Mouse (Mus musculus): Measurements from ENCODE around the gene Csrp1.

The Csrp1 gene

DNA sequence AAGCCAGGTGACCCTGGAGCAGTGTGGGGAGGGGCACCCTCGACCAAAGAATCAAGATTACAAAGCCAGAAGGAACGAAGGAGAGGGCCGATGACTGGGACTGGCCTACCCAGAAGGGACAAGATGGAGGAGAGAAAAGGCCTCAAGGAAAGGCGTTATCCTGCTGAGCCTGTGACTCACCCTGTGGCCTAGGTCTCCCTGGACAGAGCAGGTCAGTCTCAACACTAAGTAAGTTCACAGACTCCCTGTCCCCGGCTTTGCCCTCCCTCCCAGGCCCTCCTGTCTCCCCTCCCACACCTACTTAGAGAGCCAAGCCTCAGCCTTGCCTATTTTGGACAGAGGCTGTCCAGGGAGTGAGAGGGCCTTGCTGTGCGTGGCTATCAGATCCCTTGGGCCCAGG is at the start of gene Csrp1:
Gene Csrp1, plus strand, starts transcription at position 79 of the 400 bp plus-strand sequence.
- no peak for DNase-seq (ENCODE audit: low read depth, low spot score)

- no peak for DNase-seq (ENCODE audit: low read depth, low spot score)
Observed at GRCm38 (mm10) chr1:135670397-135671130, 49.3 kb upstream of the Csrp1 start.

DNA sequence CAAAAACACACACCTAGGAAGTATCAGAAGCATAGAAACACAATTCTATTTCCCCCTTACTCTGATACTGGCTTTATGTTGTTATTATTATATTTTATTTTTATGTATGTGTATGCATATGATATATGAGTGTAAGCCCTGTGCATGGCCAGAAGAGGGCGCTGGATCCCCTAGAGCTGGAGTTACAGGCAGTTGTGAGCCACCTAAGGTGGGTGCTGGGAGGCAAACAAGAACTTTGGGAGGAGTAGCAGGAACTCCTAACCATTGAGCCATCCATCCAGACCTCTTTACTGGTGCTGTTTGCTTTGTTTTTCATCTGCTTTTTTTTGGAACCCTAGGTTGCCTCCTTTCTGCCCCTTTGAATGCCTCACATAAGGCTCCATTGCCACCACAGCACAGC is 48.5 kb upstream of the Csrp1 start:
- no peak for DNase-seq (ENCODE audit: low read depth, low spot score)

GRCm38 (mm10) chr1:135671956-135672355 is 47.9 kb upstream of the Csrp1 start:
- DNase-seq (ENCODE audit: low read depth, low spot score) = no peak

GRCm38 (mm10) chr1:135672374-135672773 is 47.5 kb upstream of the Csrp1 start:
- DNase-seq (ENCODE audit: low read depth, low spot score) = no peak

- no peak for DNase-seq (ENCODE audit: low read depth, low spot score)
Observed at GRCm38 (mm10) chr1:135673423-135673822, 46.4 kb upstream of the Csrp1 start.

DNA sequence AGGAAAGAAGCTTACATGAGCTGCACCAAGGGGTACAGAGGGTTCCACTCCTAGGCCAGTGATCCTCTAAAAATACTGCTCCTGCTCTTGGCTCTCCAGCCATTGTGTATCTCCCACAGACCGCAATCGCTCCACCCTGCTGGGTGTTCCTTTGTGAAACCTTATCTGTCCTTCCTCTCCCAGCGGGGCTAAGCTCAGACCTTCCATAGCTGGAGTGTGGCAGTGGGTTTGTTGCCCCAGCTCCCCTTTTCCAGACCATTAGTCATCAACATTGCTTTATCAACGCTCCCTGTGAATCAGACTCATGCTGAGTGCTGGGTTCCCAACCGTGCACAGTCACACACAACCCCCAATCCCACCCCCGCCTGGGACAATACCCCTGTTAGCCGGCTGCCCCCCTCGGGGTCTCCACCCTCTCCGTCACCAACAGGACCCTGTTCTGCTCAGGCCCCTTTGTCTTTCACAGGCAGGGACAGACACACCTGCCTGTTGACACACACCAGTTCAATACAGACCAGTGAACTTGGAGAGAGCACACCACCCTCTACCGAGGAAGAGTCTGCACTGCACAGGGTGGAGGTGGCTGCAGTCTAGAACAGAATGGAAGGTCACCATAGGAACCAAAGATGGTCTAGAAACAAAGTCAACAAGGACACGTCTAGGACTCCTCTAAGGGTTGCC is 44.3 kb upstream of the Csrp1 start:
- no peak for DNase-seq (ENCODE audit: low read depth, low spot score)

GRCm38 (mm10) chr1:135676247-135676646 is 43.6 kb upstream of the Csrp1 start:
- no peak for DNase-seq (ENCODE audit: low read depth, low spot score)

DNA sequence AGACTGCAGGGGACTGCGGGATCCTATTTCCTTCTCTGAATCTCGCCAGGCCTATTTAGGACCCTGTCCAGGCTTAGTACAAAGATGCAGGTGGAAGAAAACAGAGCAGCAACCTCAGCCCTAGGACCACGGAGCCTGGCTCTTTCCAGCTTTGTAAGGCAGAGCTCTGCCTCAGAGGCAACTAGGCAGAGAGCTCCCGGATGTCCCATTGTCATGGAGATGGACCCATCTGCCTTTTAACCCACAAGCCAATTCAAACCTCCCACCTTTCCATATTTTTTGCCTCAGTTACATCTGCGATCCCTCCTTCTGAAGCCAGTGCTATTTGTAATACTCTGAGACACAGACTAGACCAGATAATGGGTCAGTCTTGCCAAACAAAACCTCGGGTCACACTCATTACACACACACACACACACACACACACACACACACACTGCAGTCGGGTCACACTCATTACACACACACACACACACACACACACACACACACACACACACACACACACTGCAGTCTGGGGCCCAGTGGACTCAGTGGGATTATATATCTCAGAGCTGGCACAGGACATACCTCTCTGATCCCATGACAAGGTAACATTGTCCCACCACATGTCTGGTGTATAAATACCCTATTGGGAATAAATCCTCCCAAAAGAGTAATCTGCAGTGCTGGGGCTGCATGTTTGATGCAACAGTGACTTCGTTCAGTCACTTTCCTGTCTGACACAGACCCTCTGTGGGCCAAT is 42.8 kb upstream of the Csrp1 start:
- no peak for DNase-seq (ENCODE audit: low read depth, low spot score)

- no peak for DNase-seq (ENCODE audit: low read depth, low spot score)
Observed at GRCm38 (mm10) chr1:135678145-135678544, 41.7 kb upstream of the Csrp1 start.

DNA sequence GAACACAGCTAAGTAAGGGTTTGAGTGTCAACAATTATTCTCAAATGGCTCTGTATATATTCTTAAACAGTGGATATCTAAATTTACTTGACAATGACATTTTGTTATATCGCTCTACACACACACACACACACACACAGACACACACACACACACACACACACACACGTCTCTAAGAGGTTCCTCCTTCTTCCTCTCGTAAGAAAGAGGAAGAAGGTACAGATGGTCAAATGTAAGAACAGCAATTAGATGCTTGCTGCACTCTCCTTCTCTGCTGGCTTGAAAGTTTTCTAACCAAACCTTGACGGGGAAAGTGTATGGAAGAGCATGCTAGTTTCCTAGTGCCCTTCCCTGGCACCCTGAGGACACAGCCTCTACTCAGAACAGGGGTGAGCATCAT is 39.1 kb upstream of the Csrp1 start:
- no peak for DNase-seq (ENCODE audit: low read depth, low spot score)

DNA sequence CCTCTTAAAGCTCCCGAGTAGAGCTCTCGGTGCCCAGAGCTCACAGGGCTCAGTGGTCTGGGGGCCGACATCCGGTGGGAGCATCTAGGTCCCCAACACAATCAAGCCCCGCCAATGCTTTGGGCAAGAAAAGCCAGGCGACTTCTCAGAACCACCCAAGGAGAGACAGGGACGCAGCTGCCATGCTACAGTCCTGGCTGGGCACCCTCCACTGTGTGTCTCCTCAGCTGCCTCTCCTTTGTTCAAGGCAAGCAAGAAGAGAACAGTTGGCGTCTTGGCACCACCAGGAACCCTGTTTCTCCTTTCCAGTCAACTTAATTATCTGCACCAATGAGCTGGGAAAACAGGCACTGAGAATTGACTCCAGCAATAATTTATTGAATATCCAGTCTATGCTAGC is 38.7 kb upstream of the Csrp1 start:
- DNase-seq (ENCODE audit: low read depth, low spot score) = no peak

DNA sequence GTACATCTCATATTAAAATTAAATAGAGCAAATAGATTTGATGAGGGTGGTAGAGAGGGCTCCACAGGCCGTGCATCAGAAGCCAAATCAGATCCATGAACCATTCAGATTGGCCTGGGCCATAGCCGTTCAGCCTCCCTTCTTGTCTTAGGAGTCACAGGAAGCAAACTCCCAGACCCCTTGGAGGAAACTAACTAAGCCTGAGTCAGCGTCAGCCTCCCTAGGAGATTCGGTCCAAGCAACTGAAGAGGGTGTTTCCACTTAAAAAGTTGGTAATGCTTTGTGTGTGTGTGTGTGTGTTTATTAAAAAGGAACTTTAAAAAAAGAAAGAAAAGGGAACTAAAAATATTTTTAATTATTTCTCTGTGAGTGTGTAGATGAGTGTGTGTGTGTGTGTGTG is 35.0 kb upstream of the Csrp1 start:
- DNase-seq (ENCODE audit: low read depth, low spot score) = no peak

DNA sequence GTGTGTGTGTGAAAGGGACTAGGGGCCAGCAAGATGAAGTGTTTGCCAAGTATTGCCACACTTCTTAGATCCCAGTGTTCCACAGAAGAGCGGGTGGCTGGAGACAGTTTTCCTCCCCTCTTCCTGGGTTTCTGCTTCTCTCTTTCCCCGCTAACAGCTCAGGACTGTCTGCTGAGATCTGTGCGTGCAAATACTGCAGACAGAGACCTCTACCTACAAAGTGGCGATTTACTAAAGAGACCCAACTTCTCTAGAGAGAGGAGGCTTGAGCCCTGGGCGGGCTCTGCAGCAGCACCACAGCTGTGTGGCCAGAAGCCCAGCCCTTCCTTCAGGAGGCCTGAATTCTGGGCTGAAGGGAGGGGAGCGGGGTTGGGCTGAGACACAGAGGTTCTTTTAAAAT is 34.5 kb upstream of the Csrp1 start:
- DNase-seq (ENCODE audit: low read depth, low spot score) = no peak

GRCm38 (mm10) chr1:135686792-135687510 is 32.9 kb upstream of the Csrp1 start:
- DNase-seq (ENCODE audit: low read depth, low spot score) = no peak

DNA sequence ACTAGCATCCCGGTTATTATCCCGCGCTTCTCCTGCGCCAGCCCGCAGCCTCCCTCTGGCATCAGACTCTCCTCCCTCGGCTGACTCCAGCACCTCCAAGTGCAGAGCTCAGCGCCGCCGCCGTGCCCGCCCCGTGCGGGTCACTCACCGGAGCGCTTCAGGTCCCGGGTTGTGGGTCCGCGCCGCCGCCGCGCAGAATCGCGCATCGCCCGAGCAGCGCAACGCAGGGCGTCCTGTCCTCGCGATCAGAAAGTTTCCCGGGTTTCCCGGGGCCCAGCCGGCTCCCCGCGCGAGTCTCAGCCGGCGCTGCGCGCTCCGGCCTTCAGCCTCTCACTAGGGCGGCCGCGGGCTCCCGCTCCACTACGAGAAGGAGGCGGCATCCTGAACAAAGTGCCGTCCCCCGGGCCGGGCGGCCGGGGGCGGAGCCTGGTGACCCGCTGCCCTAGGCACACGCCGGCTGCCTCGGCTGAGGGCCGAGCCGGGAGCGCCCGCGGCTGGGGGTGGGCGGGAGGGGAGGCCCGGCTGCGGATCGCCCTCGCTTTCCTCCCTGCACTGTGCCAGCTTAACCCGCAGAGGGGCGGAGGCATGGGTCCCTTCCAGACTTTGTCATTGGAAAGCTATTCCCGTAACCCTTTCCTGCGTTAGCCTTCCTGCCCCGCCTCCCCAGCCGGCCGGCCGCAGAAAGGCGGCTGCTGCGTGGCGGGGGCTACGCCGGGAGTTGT is 31.9 kb upstream of the Csrp1 start:
- DNase-seq (ENCODE audit: low read depth, low spot score) = no peak

GRCm38 (mm10) chr1:135688686-135689085 is 31.2 kb upstream of the Csrp1 start:
- DNase-seq (ENCODE audit: low read depth, low spot score) = no peak

DNA sequence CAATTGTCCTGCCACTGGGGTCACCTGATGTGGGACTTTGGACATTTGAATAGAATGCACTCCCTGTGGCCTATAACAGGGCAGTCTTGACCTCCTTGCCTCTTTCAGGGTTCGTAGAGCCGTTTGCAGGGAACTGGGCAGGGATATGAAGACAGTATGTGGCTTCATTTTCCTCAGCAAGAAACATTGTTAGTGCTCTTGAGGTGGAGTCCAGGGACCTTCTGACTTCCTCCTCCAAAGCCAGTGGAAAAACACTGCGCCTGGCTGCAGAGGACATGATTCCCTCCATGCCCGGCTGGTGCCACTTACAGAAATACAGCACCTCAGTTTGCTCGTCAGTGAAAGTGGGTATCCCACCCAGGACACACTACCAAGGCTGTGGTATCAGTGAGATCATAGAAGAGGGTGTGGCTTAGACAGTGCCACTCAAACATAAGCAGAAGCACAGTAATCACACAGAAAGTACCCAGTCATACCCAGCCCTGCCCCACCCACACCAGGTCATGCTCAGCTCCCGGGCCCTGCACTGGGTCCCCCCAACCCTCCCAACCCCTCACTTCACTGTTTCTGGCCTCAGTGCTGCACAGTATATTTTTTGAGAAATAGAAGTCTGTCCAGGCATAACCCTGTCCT is 29.0 kb upstream of the Csrp1 start:
- DNase-seq (ENCODE audit: low read depth, low spot score) = no peak

DNA sequence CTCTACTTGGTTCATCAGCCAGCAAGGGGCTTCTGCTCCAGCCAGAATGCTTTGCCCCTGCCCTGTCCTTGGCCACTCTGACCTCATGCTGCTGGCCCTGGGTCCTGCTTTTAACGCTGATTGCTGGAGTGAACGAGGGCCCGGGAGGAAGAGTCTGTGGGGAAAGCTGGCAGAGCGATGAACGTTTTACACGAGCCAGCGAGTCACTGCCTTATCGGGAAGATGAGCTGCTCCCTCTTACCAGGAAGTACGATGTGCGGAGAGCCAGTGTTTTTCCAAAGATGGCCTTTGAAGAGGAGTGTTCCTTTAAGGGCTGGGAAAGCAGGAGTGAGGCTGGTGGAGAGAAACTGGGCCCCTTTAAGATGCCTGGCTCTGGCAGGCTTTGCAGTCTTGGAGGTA is 28.4 kb upstream of the Csrp1 start:
- no peak for DNase-seq (ENCODE audit: low read depth, low spot score)

- no peak for DNase-seq (ENCODE audit: low read depth, low spot score)
Observed at GRCm38 (mm10) chr1:135694181-135694580, 25.7 kb upstream of the Csrp1 start.

GRCm38 (mm10) chr1:135697462-135697861 is 22.4 kb upstream of the Csrp1 start:
- no peak for DNase-seq (ENCODE audit: low read depth, low spot score)
